Mouse (Mus musculus) left cerebral cortex, adult 11 months (tissue): Measurements from ENCODE around the gene Cers5.
"Not testable (repeated sequence)": the region's sequence is repeated elsewhere in the genome, so short reads cannot be mapped to it uniquely, and the experiment has no call there.

ENCODE experiments used
- DNase-seq: peaks from one replicate; pipeline ENCODE4 v3.0.0; 2022; ENCODE audit warnings: low spot score

Gene Cers5

DNA sequence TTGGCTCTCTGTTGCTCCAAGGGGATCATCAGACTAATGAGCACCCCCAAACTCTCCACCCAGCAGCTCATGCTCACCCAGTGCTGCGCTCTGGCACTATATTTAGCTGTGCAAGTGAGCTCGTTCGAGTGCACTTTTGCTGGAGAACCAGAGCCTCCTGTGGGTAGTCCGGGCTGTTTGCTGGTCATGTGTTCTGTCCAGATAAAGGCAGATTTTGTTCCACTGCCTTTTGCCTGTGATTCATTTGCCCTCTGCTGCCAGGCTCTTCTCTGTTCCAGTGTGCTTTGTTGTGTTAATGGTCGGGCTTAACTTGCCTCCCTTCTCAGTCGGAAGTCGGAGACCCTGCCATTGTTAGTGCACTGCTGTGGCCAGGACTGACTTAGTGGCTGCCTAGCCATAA, 67.8 kb downstream of the Cers5 start:
- no peak for DNase-seq

GRCm38 (mm10) chr15:99704041-99704681, 68.5 kb downstream of the Cers5 start:
- DNase-seq = no peak

DNA sequence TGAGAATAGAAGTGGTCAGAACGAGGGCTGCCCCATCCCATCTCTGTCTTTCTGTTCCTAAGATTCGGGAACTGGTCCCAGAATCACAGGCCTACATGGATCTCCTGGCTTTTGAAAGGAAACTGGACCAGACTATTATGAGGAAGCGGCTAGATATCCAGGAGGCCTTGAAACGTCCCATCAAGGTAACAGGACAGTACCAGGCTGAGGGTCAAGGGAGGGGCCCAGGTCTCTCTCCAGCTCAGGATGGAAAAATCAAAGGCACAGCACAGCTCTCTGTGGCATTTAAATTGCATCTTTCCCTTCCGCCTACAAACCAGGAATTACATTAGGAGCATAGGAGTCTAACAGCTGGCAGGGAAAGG, 69.0 kb downstream of the Cers5 start:
- DNase-seq = no peak

DNA sequence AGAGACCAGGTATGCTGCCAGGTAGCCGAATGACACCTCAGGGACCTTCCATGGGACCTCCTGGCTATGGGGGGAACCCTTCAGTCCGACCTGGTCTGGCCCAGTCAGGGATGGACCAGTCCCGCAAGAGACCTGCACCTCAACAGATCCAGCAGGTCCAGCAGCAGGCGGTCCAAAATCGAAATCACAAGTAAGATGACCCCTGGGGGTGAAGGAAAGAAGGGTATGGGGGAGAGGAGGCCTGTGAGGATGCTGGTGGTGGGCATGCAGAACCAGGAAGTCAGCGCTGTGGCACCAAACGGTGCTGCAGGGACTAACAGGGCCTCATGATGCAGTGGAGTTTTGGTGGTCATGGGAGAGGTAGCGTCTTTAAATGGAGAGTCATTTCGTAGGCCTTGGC, 69.6 kb downstream of the Cers5 start:
- no peak for DNase-seq

DNA sequence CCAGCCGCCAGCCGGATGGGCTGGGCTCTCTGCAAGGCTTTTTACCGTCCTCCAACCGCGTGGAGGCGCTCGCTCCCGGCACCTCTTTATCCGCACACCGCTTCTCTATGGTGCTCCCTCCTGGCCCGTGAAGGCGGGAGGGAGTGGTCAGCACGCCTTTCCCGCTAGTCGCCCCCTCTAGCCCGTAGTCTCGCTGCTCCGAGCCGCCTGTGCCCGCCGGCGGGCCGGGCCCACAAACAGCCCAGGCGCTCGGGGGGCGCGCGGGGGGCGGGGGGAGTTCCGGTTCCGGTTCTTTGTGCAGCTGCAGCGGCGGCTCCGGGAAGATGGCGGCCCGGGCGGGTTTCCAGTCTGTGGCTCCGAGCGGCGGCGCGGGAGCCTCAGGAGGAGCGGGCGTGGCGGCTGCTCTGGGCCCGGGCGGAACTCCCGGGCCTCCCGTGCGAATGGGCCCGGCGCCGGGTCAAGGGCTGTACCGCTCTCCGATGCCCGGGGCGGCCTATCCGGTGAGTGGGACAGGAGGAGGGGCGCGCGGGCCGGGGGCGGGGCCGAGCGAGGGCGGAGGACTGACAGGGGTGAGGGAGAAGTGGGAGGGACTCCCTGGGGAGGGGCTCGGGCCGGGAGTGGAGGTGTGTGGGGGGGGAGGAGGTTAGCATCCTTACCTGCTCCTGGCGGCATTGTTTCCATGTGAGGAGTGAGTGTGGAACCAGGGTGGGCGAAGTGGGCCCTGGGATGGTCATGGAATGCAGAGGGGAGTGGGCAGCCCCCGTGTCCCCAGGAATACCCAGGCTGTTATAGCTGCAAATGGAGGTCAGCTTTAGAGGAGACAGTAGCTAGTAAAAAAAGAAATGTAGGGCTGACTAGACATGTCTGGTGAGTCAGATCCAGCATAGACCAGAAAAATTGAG, 70.4 kb downstream of the Cers5 start, which contains the start of gene Smarcd1:
Gene Smarcd1, plus strand, starts transcription at position 131 of the 902 bp plus-strand sequence.
- DNase-seq = peak; percentile 88

GRCm38 (mm10) chr15:99701640-99701998, 71.1 kb downstream of the Cers5 start:
- not testable (repeated sequence) for DNase-seq

GRCm38 (mm10) chr15:99700219-99701106, 72.2 kb downstream of the Cers5 start:
- no peak for DNase-seq

DNA sequence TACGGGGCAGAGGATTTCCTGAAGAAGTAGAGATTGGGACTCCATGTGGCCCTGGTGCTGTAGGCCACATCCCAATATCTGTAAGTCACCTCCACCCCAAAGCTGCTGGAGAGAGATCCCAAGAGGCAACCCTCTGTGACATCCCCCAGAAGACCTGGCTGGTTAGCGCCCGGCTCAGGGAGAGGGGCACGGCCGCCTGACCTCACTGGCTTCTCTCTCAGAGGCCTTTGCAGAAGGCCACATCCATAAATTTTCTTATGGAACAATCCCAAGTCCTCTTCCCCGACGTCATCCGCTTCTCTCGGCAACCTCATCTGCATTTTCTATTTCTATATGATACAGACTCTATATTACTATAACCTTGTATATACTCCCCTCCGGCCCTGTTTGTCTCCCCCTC, 73.0 kb downstream of the Cers5 start:
- DNase-seq = no peak

GRCm38 (mm10) chr15:99698533-99699085, 74.1 kb downstream of the Cers5 start:
- no peak for DNase-seq

DNA sequence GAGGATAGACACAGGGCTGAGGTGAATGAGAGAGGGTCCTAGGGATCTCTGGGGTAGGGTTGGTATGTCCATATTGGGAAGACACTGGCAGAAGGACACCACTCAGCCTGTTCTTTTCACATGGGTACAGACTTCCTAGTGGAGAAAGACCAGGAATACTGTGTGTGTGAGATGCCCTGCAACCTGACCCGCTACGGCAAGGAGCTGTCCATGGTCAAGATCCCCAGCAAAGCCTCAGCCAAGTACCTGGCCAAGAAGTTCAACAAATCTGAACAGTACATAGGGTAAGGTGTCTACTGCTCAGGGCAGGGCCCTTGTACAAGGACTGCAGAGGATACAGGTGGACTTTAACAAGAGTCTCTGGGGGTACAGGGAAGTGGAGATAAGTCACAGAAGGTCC, 75.4 kb downstream of the Cers5 start:
- DNase-seq = no peak

- no peak for DNase-seq
These were observed 80.7 kb downstream of the Cers5 start for GRCm38 (mm10) chr15:99691976-99692375.

DNA sequence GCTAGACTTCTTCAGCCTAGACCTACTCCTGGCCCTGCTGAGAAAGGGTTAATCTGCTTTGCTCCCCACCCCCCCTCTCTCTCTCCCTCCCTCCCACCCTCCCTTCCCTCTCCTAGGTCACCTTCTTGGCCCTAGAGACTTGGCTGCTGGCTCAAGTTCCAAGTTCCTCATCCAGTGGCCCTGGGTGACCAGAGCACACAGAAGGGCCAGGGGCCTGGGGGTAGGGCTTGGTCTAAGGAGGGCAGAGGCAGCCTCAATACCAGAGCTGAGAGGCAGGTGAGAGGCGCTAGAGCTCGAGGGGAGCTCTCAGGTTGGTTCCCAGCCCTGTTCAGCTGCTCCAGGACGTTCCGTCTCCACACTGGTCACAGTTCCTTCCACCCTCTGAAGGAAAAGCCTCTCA, 81.8 kb downstream of the Cers5 start:
- DNase-seq = no peak

GRCm38 (mm10) chr15:99688712-99689111, 84.0 kb downstream of the Cers5 start:
- DNase-seq = no peak
